Mouse (Mus musculus): Measurements from ENCODE around the gene Pnpla8.

GRCm38 (mm10) chr12:44315212-44315611 lies 94.0 kb downstream of the Pnpla8 start:
- TF ChIP-seq CTCF (IDR thresholded peaks at IDR 0.05; ENCODE audit: extremely low read depth, insufficient read depth, insufficient read length, insufficient replicate concordance): no peak
- TF ChIP-seq POLR2A (IDR thresholded peaks at IDR 0.05; ENCODE audit: low read depth, low read length): no peak
